Mouse (Mus musculus) ES-E14 (cell line): ENCODE results near the gene Mcrip1.

Experiments
- CHD2 ChIP-seq: IDR thresholded peaks from 2 replicates; pipeline ENCODE4 v1.6.1; 2014; ENCODE audit warnings: mild to moderate bottlenecking, low read depth, low read length, inconsistent platforms
- HCFC1 ChIP-seq: IDR thresholded peaks from 2 replicates; pipeline ENCODE4 v1.6.1; 2012; ENCODE audit warnings: low read length, inconsistent platforms, borderline replicate concordance; ENCODE audit not compliant: insufficient read depth
- MAFK ChIP-seq: IDR thresholded peaks from 2 replicates; pipeline ENCODE4 v1.6.1; 2014; ENCODE audit warnings: mild to moderate bottlenecking, low read depth, low read length, inconsistent platforms; ENCODE audit not compliant: insufficient read depth
- ZC3H11A ChIP-seq: IDR thresholded peaks from 2 replicates; pipeline ENCODE4 v1.6.1; 2012; ENCODE audit warnings: low read depth, mild to moderate bottlenecking, inconsistent platforms, low read length, borderline replicate concordance
- ZNF384 ChIP-seq: IDR thresholded peaks from 2 replicates; pipeline ENCODE4 v1.6.1; 2012; ENCODE audit warnings: low read depth, low read length, inconsistent platforms

GRCm38 (mm10) chr11:120500357-120500756 is 49.2 kb downstream of the Mcrip1 start:
- no peak for TF ChIP-seq CHD2
- TF ChIP-seq ZNF384 = no peak
- TF ChIP-seq ZC3H11A = no peak
- TF ChIP-seq HCFC1 = no peak
- no peak for TF ChIP-seq MAFK
